Mouse (Mus musculus): ENCODE data around the gene Mybl2. TPM values are rescaled to one million over a fixed set of nuclear protein-coding genes. Genes with fewer than 3 reads are reported as not detected.

Mybl2 gene
- polyA plus RNA-seq, 1 experiment from 2014 or later = 21.0 TPM

- Histone ChIP-seq H3K9me3 (no peaks in the 10 kb centered on the region), H3K4me1 (no peaks in the 10 kb centered on the region), H3K36me3 (peaks cover 10% of the 10 kb centered on the region), H3K27me3 (replicated peaks) (no peaks in the 10 kb centered on the region), H3K27ac (no peak overlapping the region), H3K9ac (no peak overlapping the region), H3K4me2 (replicated peaks) (no peak overlapping the region), H3K4me3 (no peak overlapping the region)
- no peak for ATAC-seq (ENCODE audit: low FRiP score, low read depth)
- WGBS = 82% methylated on average over 7 of the region's 7 CpGs
These were observed 19.5 kb downstream of the Mybl2 start for GRCm38 (mm10) chr2:163074006-163074405.

DNA sequence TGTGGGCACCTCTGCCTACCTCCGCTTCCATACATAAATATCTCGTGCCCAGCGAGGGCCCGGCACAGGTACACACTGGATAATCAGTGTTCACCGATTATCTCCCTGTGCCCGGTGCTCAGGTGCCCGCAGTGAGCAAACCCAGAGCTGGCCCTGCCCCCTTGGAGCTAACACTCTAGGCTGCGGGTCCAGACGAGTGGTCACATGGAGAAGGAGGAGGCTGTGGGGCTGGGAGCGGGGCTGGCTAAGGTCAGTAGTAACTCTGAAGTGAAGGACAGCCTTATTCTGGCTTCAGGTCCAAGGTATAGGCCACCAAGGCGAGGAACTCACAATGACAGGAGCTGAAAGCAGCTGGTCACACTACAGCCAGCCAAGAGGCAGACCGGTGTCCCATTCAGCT lies 20.3 kb downstream of the Mybl2 start:
- H3K4me1 ChIP-seq = no peaks in the 10 kb centered on the region
- peaks cover 10% of the 10 kb centered on the region for H3K36me3 ChIP-seq
- H3K9me3 ChIP-seq = no peaks in the 10 kb centered on the region
- WGBS = 93% methylated on average over 12 of the region's 12 CpGs
- no peak overlapping the region for H3K9ac ChIP-seq
- ATAC-seq (ENCODE audit: low FRiP score, low read depth) = no peak
- H3K4me2 ChIP-seq (replicated peaks) = no peak overlapping the region
- H3K27ac ChIP-seq = no peak overlapping the region
- no peaks in the 10 kb centered on the region for H3K27me3 ChIP-seq (replicated peaks)
- H3K4me3 ChIP-seq = no peak overlapping the region

- H3K36me3 ChIP-seq = peaks cover 10% of the 10 kb centered on the region
- ATAC-seq (ENCODE audit: low FRiP score, low read depth) = no peak
- H3K4me1 ChIP-seq = no peaks in the 10 kb centered on the region
- H3K4me2 ChIP-seq (replicated peaks) = no peak overlapping the region
- no peaks in the 10 kb centered on the region for H3K27me3 ChIP-seq (replicated peaks)
- no peak overlapping the region for H3K9ac ChIP-seq
- H3K9me3 ChIP-seq = no peaks in the 10 kb centered on the region
- no peak overlapping the region for H3K4me3 ChIP-seq
- 81% methylated on average over 3 of the region's 3 CpGs for WGBS
- no peak overlapping the region for H3K27ac ChIP-seq
These were observed 20.7 kb downstream of the Mybl2 start for GRCm38 (mm10) chr2:163075234-163075633.

- H3K4me2 ChIP-seq (replicated peaks) = no peak overlapping the region
- no peaks in the 10 kb centered on the region for H3K4me1 ChIP-seq
- H3K9ac ChIP-seq = no peak overlapping the region
- no peaks in the 10 kb centered on the region for H3K9me3 ChIP-seq
- H3K36me3 ChIP-seq = peaks cover 10% of the 10 kb centered on the region
- H3K27ac ChIP-seq = no peak overlapping the region
- ATAC-seq (ENCODE audit: low FRiP score, low read depth) = no peak
- no peaks in the 10 kb centered on the region for H3K27me3 ChIP-seq (replicated peaks)
- 93% methylated on average over 4 of the region's 4 CpGs for WGBS
- no peak overlapping the region for H3K4me3 ChIP-seq
These were observed 24.6 kb downstream of the Mybl2 start for GRCm38 (mm10) chr2:163079041-163079440.

DNA sequence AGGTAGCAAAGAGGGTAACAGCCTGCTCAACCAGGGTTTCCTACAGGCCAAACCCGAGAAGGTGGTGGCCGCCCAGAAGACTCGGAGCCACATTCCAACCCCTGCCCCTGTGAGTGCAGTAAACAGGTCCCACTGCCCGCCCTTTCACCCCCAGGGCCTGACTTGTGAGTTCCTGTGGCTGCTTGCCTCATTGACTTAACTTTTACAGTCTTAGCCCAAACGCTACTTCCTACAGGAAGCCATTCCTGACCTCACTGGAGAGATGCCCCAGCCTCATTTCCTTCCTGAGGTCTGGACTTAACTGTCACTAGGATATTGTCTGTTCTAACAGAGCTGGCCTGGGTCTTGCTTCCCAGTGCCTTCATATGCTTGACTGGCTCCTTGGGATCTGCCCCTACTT lies 28.1 kb downstream of the Mybl2 start:
- Histone ChIP-seq H3K9me3 (no peaks in the 10 kb centered on the region), H3K4me2 (replicated peaks) (no peak overlapping the region), H3K27me3 (replicated peaks) (no peaks in the 10 kb centered on the region), H3K4me1 (no peaks in the 10 kb centered on the region), H3K36me3 (peaks cover 10% of the 10 kb centered on the region), H3K27ac (no peak overlapping the region), H3K9ac (no peak overlapping the region), H3K4me3 (no peak overlapping the region)
- no peak for ATAC-seq (ENCODE audit: low FRiP score, low read depth)
- 82% methylated on average over 5 of the region's 5 CpGs for WGBS

- Histone ChIP-seq H3K36me3 (peaks cover 10% of the 10 kb centered on the region), H3K4me3 (no peak overlapping the region), H3K4me2 (replicated peaks) (no peak overlapping the region), H3K9me3 (no peaks in the 10 kb centered on the region), H3K27ac (no peak overlapping the region), H3K27me3 (replicated peaks) (no peaks in the 10 kb centered on the region), H3K4me1 (no peaks in the 10 kb centered on the region), H3K9ac (no peak overlapping the region)
- 94% methylated on average over 3 of the region's 3 CpGs for WGBS
- ATAC-seq (ENCODE audit: low FRiP score, low read depth) = no peak
These were observed 30.0 kb downstream of the Mybl2 start for GRCm38 (mm10) chr2:163084519-163084918.

DNA sequence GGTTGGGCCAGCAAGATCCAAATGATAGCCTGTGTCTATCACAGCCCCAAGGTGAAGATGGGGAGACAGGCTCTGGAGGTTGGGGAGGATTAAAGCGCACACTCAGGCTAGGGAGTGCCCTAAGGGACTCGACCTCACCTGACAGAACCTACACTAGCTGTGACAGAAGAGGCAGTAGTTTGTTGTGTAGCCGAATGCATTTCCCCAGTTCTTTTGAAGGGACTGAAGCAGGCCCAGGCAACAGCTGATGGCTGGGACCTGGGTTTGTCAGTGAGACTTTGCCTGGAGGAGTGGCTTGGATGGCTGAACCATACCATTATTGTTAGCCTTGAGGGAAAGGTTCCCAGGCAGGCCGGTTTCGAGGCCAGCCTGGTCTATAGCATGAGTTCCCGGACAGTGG lies 30.6 kb downstream of the Mybl2 start:
- H3K9me3 ChIP-seq = no peaks in the 10 kb centered on the region
- no peaks in the 10 kb centered on the region for H3K4me1 ChIP-seq
- no peak overlapping the region for H3K4me2 ChIP-seq (replicated peaks)
- H3K4me3 ChIP-seq = no peak overlapping the region
- no peaks in the 10 kb centered on the region for H3K27me3 ChIP-seq (replicated peaks)
- H3K9ac ChIP-seq = no peak overlapping the region
- H3K27ac ChIP-seq = no peak overlapping the region
- H3K36me3 ChIP-seq = peaks cover 10% of the 10 kb centered on the region
- 86% methylated on average over 6 of the region's 6 CpGs for WGBS
- no peak for ATAC-seq (ENCODE audit: low FRiP score, low read depth)

GRCm38 (mm10) chr2:163086561-163086960 lies 32.1 kb downstream of the Mybl2 start:
- no peaks in the 10 kb centered on the region for H3K4me1 ChIP-seq
- no peaks in the 10 kb centered on the region for H3K27me3 ChIP-seq (replicated peaks)
- no peak overlapping the region for H3K4me2 ChIP-seq (replicated peaks)
- H3K9ac ChIP-seq = no peak overlapping the region
- no peaks in the 10 kb centered on the region for H3K9me3 ChIP-seq
- no peak overlapping the region for H3K27ac ChIP-seq
- no peak overlapping the region for H3K4me3 ChIP-seq
- 87% methylated on average over 8 of the region's 8 CpGs for WGBS
- peaks cover 6% of the 10 kb centered on the region; the same call in 1 of the 2 replicates for H3K36me3 ChIP-seq
- ATAC-seq (ENCODE audit: low FRiP score, low read depth) = no peak

DNA sequence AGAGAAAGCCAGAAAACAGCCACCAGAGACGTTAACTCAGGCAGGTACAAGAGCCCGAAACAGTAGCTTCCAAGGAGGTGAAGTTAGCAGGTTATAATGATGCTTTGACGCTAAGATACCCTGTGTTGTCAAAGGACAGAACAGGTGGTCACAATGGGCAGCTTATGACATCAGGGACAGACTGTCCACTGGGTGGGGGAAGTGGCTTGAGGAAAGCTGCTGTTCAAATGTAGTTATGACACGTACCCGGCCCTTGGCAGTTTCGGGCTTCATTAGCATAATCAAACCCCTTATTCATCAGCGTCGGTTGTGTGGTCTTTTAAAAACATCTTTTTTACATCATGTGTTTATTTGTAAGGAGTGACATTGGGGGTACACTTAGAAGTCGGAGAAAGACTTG lies 33.2 kb downstream of the Mybl2 start, which contains the start of gene Gtsf1l:
Gtsf1l (minus strand) TSS at position 128 of the 400 bp plus-strand sequence.
- Histone ChIP-seq H3K4me3 (no peak within 1 kb of the TSS), H3K4me2 (replicated peaks) (no peak within 1 kb of the TSS), H3K27me3 (replicated peaks) (no peaks in the 10 kb centered on the region), H3K4me1 (no peaks in the 10 kb centered on the region), H3K36me3 (peaks cover 6% of the 10 kb centered on the region; the same call in 1 of the 2 replicates), H3K9ac (no peak within 1 kb of the TSS), H3K27ac (no peak within 1 kb of the TSS), H3K9me3 (no peaks in the 10 kb centered on the region)
- WGBS = 88% methylated on average over 9 of the region's 9 CpGs
- ATAC-seq (ENCODE audit: low FRiP score, low read depth) = no peak

- H3K9ac ChIP-seq = no peak overlapping the region
- H3K27me3 ChIP-seq (replicated peaks) = no peaks in the 10 kb centered on the region
- H3K9me3 ChIP-seq = no peaks in the 10 kb centered on the region
- no peak overlapping the region for H3K27ac ChIP-seq
- H3K4me3 ChIP-seq = no peak overlapping the region
- WGBS = 78% methylated on average over 5 of the region's 5 CpGs
- no peaks in the 10 kb centered on the region for H3K4me1 ChIP-seq
- no peak overlapping the region for H3K4me2 ChIP-seq (replicated peaks)
- ATAC-seq (ENCODE audit: low FRiP score, low read depth) = no peak
- H3K36me3 ChIP-seq = no peaks in the 10 kb centered on the region
These were observed 35.1 kb downstream of the Mybl2 start for GRCm38 (mm10) chr2:163089475-163090123.

GRCm38 (mm10) chr2:163094909-163095308 lies 40.4 kb downstream of the Mybl2 start:
- Histone ChIP-seq H3K27me3 (replicated peaks) (0 out of 2 replicates have a peak, but pooled peaks cover 4% of the 10 kb centered on the region), H3K4me3 (no peak overlapping the region), H3K9me3 (no peaks in the 10 kb centered on the region), H3K4me1 (peaks cover 9% of the 10 kb centered on the region), H3K9ac (no peak overlapping the region), H3K27ac (no peak overlapping the region), H3K36me3 (no peaks in the 10 kb centered on the region), H3K4me2 (replicated peaks) (no peak overlapping the region)
- no peak for ATAC-seq (ENCODE audit: low FRiP score, low read depth)
- WGBS = 91% methylated on average over 10 of the region's 10 CpGs

DNA sequence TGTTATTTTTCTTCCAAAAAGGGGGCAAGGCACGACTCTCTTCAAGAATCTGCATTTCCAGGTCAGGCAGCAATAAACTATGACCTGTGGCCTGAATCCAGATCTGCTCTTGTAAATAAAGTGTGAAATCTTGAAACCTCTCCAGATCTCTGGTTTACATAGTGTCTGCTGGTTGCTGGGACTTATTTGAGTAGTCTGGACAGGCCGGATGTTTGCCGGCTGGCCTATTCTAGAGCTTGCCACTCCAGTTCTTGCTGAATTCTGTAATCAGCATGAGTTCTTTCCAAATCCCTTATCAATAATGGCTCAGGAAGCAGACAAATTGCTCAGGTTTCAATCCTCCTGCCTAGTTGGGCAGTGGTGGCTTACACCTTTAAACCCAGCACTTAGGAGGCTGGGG lies 41.3 kb downstream of the Mybl2 start:
- Histone ChIP-seq H3K27me3 (replicated peaks) (0 out of 2 replicates have a peak, but pooled peaks cover 8% of the 10 kb centered on the region), H3K9ac (no peak overlapping the region), H3K9me3 (no peaks in the 10 kb centered on the region), H3K4me3 (no peak overlapping the region), H3K36me3 (no peaks in the 10 kb centered on the region), H3K27ac (no peak overlapping the region), H3K4me2 (replicated peaks) (no peak overlapping the region), H3K4me1 (peaks cover 11% of the 10 kb centered on the region)
- 73% methylated on average over 3 of the region's 3 CpGs for WGBS
- ATAC-seq (ENCODE audit: low FRiP score, low read depth) = no peak

GRCm38 (mm10) chr2:163099919-163100318 lies 45.4 kb downstream of the Mybl2 start:
- Histone ChIP-seq H3K9ac (no peak overlapping the region), H3K4me2 (replicated peaks) (no peak overlapping the region), H3K36me3 (no peaks in the 10 kb centered on the region), H3K27me3 (replicated peaks) (0 out of 2 replicates have a peak, but pooled peaks cover 16% of the 10 kb centered on the region), H3K9me3 (no peaks in the 10 kb centered on the region), H3K27ac (no peak overlapping the region), H3K4me3 (no peak overlapping the region), H3K4me1 (peaks cover 11% of the 10 kb centered on the region)
- WGBS = 51% methylated on average over 8 of the region's 8 CpGs
- ATAC-seq (ENCODE audit: low FRiP score, low read depth) = no peak
